28 mouse cellular contexts compared by ENCODE assay signal in genomic region chr8:61722226-61722625, GRCm38 (mm10).
"Had no signal": no experiment of that assay in that cellular context is flagged by ENCODE, and none has a peak within 500 bp of the region (broad histone marks: within the 10 kb centered on the region; RNA-seq: fewer than 3 reads in every experiment).

No protein-coding gene starts in this region.

- H3K4me3 ChIP-seq: left cerebral cortex, adult 2 months; limb, embryonic 10.5 days; limb, embryonic 12.5 days; limb, embryonic 13.5 days; limb, embryonic 15.5 days; liver, embryonic 12.5 days; liver, embryonic 13.5 days; liver, embryonic 15.5 days; lung, embryonic 15.5 days; megakaryocyte, embryonic 14.5 days; midbrain, embryonic 10.5 days; midbrain, embryonic 12.5 days; midbrain, embryonic 13.5 days; midbrain, embryonic 15.5 days; myocyte; neural tube, embryonic 12.5 days; neural tube, embryonic 13.5 days had no signal

- H3K9ac ChIP-seq: limb, embryonic 12.5 days; limb, embryonic 13.5 days; limb, embryonic 15.5 days; liver, embryonic 12.5 days; liver, embryonic 13.5 days; liver, embryonic 14.5 days; liver, embryonic 15.5 days; liver, postnatal 0 days; lung, embryonic 15.5 days; midbrain, embryonic 12.5 days; midbrain, embryonic 13.5 days; midbrain, embryonic 15.5 days; neural tube, embryonic 12.5 days; neural tube, embryonic 13.5 days had no signal

- H3K4me2 ChIP-seq: limb, embryonic 12.5 days; limb, embryonic 13.5 days; limb, embryonic 15.5 days; liver, embryonic 11.5 days; liver, embryonic 12.5 days; liver, embryonic 13.5 days; liver, embryonic 15.5 days; lung, embryonic 15.5 days; midbrain, embryonic 11.5 days; midbrain, embryonic 12.5 days; midbrain, embryonic 13.5 days; midbrain, embryonic 15.5 days; neural tube, embryonic 12.5 days; neural tube, embryonic 13.5 days had no signal

- ATAC-seq: liver, embryonic 12.5 days; liver, postnatal 0 days; midbrain, embryonic 13.5 days; midbrain, embryonic 15.5 days; midbrain, embryonic 16.5 days had no signal

- H3K27ac ChIP-seq: left cerebral cortex, adult 2 months; limb, embryonic 10.5 days; limb, embryonic 12.5 days; limb, embryonic 13.5 days; limb, embryonic 15.5 days; liver, embryonic 12.5 days; liver, embryonic 13.5 days; liver, embryonic 14.5 days; liver, embryonic 15.5 days; lung, embryonic 15.5 days; macrophage; midbrain, embryonic 10.5 days; midbrain, embryonic 12.5 days; midbrain, embryonic 13.5 days; midbrain, embryonic 15.5 days; neural tube, embryonic 12.5 days; neural tube, embryonic 13.5 days had no signal

- H3K4me1 ChIP-seq: limb, embryonic 12.5 days; limb, embryonic 13.5 days; limb, embryonic 15.5 days; liver, embryonic 12.5 days; liver, embryonic 13.5 days; liver, embryonic 15.5 days; megakaryocyte, embryonic 14.5 days; midbrain, embryonic 13.5 days; midbrain, embryonic 15.5 days; neural tube, embryonic 12.5 days; neural tube, embryonic 13.5 days had no signal

- H3K36me3 ChIP-seq: liver, embryonic 12.5 days; liver, embryonic 13.5 days; liver, embryonic 15.5 days; midbrain, embryonic 15.5 days had no signal

- H3K27me3 ChIP-seq: limb, embryonic 12.5 days; limb, embryonic 13.5 days; liver, embryonic 12.5 days; liver, embryonic 13.5 days; liver, embryonic 15.5 days; lung, embryonic 15.5 days; midbrain, embryonic 12.5 days; midbrain, embryonic 13.5 days; midbrain, embryonic 15.5 days; neural tube, embryonic 12.5 days; neural tube, embryonic 13.5 days had no signal

- DNase-seq: left cerebral cortex, postnatal 4 days; liver; liver, embryonic 13.5 days; liver, postnatal 0 days; lung, adult 2 months; lung, postnatal 36 days; midbrain, embryonic 14.5 days had no signal

- H3K9me3 ChIP-seq: limb, embryonic 10.5 days; limb, embryonic 15.5 days; liver, embryonic 12.5 days; liver, embryonic 13.5 days; liver, embryonic 15.5 days; lung, embryonic 15.5 days; megakaryocyte, embryonic 14.5 days; midbrain, embryonic 13.5 days; midbrain, embryonic 15.5 days; neural tube, embryonic 12.5 days; neural tube, embryonic 13.5 days had no signal
